Mouse (Mus musculus): Measurements from ENCODE around the gene Top2b. TPM values are rescaled to one million over a fixed set of nuclear protein-coding genes. Genes with fewer than 3 reads are reported as not detected.
A peak's percentile ranks its signal among the peaks of the same experiment; 100 is the strongest.

Top2b gene
- 10 to 100 TPM; 90.5 to 96.3 TPM for total RNA-seq (2021)

- intact Hi-C loops (cut with DNase I), result loop anchor here (2.0 to 5.0 kb wide), 3 partner anchors 14 to 116 kb away; partner anchors contain the start of genes Ngly1 and Oxsm
- peak; percentile 97 to 98 for DNase-seq (ENCODE audit: low spot score in 2 of 2)
Measured at GRCm38 (mm10) chr14:16364878-16365337, at the start of gene Top2b. TSS of gene Top2b (plus strand) at chr14:16365179.

- DNase-seq (ENCODE audit: low spot score in 2 of 2), result no peak
- intact Hi-C loops (cut with DNase I), result no loop called here
Measured at GRCm38 (mm10) chr14:16316715-16317114, 48.3 kb upstream of the Top2b start.

GRCm38 (mm10) chr14:16319818-16320217 is 45.2 kb upstream of the Top2b start:
- no peak for DNase-seq (ENCODE audit: low spot score in 2 of 2)
- intact Hi-C loops (cut with DNase I), result no loop called here

- intact Hi-C loops (cut with DNase I), result no loop called here
- DNase-seq (ENCODE audit: low spot score in 2 of 2), result no peak
Measured at GRCm38 (mm10) chr14:16324394-16324793, 40.6 kb upstream of the Top2b start.

- intact Hi-C loops (cut with DNase I), result no loop called here
- DNase-seq (ENCODE audit: low spot score in 2 of 2), result no peak
Measured at GRCm38 (mm10) chr14:16325208-16325607, 39.8 kb upstream of the Top2b start.

- DNase-seq (ENCODE audit: low spot score in 2 of 2), result no peak
- intact Hi-C loops (cut with DNase I), result no loop called here
Measured at GRCm38 (mm10) chr14:16328531-16328930, 36.4 kb upstream of the Top2b start.

- no peak for DNase-seq (ENCODE audit: low spot score in 2 of 2)
- intact Hi-C loops (cut with DNase I), result no loop called here
Measured at GRCm38 (mm10) chr14:16328959-16329480, 36.0 kb upstream of the Top2b start.

GRCm38 (mm10) chr14:16329756-16330155 is 35.2 kb upstream of the Top2b start:
- no peak for DNase-seq (ENCODE audit: low spot score in 2 of 2)
- intact Hi-C loops (cut with DNase I), result no loop called here

GRCm38 (mm10) chr14:16334260-16334659 is 30.7 kb upstream of the Top2b start:
- DNase-seq (ENCODE audit: low spot score in 2 of 2), result no peak
- intact Hi-C loops (cut with DNase I), result no loop called here

- intact Hi-C loops (cut with DNase I), result no loop called here
- DNase-seq (ENCODE audit: low spot score in 2 of 2), result no peak
Measured at GRCm38 (mm10) chr14:16335835-16336417, 29.1 kb upstream of the Top2b start.

- intact Hi-C loops (cut with DNase I), result no loop called here
- DNase-seq (ENCODE audit: low spot score in 2 of 2), result no peak
Measured at GRCm38 (mm10) chr14:16347505-16347904, 17.5 kb upstream of the Top2b start.

GRCm38 (mm10) chr14:16359704-16360103 is 5.3 kb upstream of the Top2b start:
- intact Hi-C loops (cut with DNase I), result no loop called here
- no peak for DNase-seq (ENCODE audit: low spot score in 2 of 2)

- DNase-seq (ENCODE audit: low spot score in 2 of 2), result peak; percentile 15 to 24
- intact Hi-C loops (cut with DNase I), result loop anchor here (2.0 kb wide), 2 partner anchors 15 to 115 kb away; partner anchors contain the start of genes Ngly1 and Oxsm
Measured at GRCm38 (mm10) chr14:16364161-16364831, 683 bp upstream of the Top2b start.

- intact Hi-C loops (cut with DNase I), result loop anchor here (2.0 to 5.0 kb wide), 3 partner anchors 13 to 117 kb away; partner anchors contain the start of genes Ngly1 and Oxsm
- DNase-seq (ENCODE audit: low spot score in 2 of 2), result peak; percentile 63 to 73
Measured at GRCm38 (mm10) chr14:16365362-16366173, 589 bp downstream of the Top2b start.

GRCm38 (mm10) chr14:16366174-16366889 is 1.4 kb downstream of the Top2b start:
- no peak for DNase-seq (ENCODE audit: low spot score in 2 of 2)
- intact Hi-C loops (cut with DNase I), result loop anchor here (5.0 kb wide), 1 partner anchor 69 kb away; no protein-coding TSS in a partner anchor

- DNase-seq (ENCODE audit: low spot score in 2 of 2), result no peak
- intact Hi-C loops (cut with DNase I), result loop anchor here (5.0 kb wide), 1 partner anchor 70 kb away; no protein-coding TSS in a partner anchor
Measured at GRCm38 (mm10) chr14:16366986-16367385, 2.0 kb downstream of the Top2b start.

- DNase-seq (ENCODE audit: low spot score in 2 of 2), result no peak
- intact Hi-C loops (cut with DNase I), result no loop called here
Measured at GRCm38 (mm10) chr14:16372761-16373160, 7.8 kb downstream of the Top2b start.

- DNase-seq (ENCODE audit: low spot score in 2 of 2), result no peak
- intact Hi-C loops (cut with DNase I), result no loop called here
Measured at GRCm38 (mm10) chr14:16373190-16373589, 8.2 kb downstream of the Top2b start.

- DNase-seq (ENCODE audit: low spot score in 2 of 2), result peak; percentile 6 to 26
- intact Hi-C loops (cut with DNase I), result loop anchor here (2.0 to 10.0 kb wide), 4 partner anchors 15 to 1518 kb away; partner anchors contain the start of genes Ngly1, Oxsm and Top2b
Measured at GRCm38 (mm10) chr14:16379917-16380570, 15.1 kb downstream of the Top2b start.
